ENCODE assay signal across 14 mouse cellular contexts in genomic region chr1:144061283-144061682, GRCm38 (mm10).
"Had no signal": no experiment of that assay in that cellular context is flagged by ENCODE, and none has a peak within 500 bp of the region (broad histone marks: within the 10 kb centered on the region; RNA-seq: fewer than 3 reads in every experiment).

No protein-coding gene starts in this region.

- H3K27me3 ChIP-seq: kidney, embryonic 15.5 days; liver, embryonic 15.5 days; midbrain, embryonic 12.5 days; neural tube, embryonic 13.5 days had no signal

- ATAC-seq: intestine, embryonic 16.5 days; midbrain, embryonic 16.5 days had no signal

- H3K9ac ChIP-seq: kidney, embryonic 15.5 days; liver, embryonic 15.5 days; midbrain, embryonic 12.5 days; neural tube, embryonic 13.5 days had no signal

- H3K36me3 ChIP-seq: kidney, embryonic 15.5 days; limb, embryonic 10.5 days; liver, embryonic 15.5 days; midbrain, embryonic 12.5 days; neural tube, embryonic 13.5 days had no signal

- DNase-seq: kidney, adult 2 months; kidney, postnatal 14 days; right cerebral cortex, postnatal 25 days; thymus, adult 2 months; thymus, postnatal 25 days had no signal

- H3K9me3 ChIP-seq: kidney, embryonic 15.5 days; limb, embryonic 10.5 days; liver, embryonic 15.5 days; midbrain, embryonic 12.5 days; neural tube, embryonic 13.5 days had no signal

- H3K4me1 ChIP-seq: kidney, embryonic 15.5 days; limb, embryonic 10.5 days; liver, embryonic 15.5 days; midbrain, embryonic 12.5 days; neural tube, embryonic 13.5 days had no signal

- H3K4me3 ChIP-seq: kidney, embryonic 15.5 days; left cerebral cortex, adult 2 months; limb, embryonic 10.5 days; liver, embryonic 15.5 days; midbrain, embryonic 12.5 days; neural tube, embryonic 13.5 days had no signal

- H3K27ac ChIP-seq: kidney, embryonic 15.5 days; left cerebral cortex, adult 2 months; limb, embryonic 10.5 days; liver, embryonic 15.5 days; midbrain, embryonic 12.5 days; neural tube, embryonic 13.5 days had no signal

- H3K4me2 ChIP-seq: kidney, embryonic 15.5 days; liver, embryonic 11.5 days; liver, embryonic 15.5 days; midbrain, embryonic 12.5 days; neural tube, embryonic 13.5 days had no signal
